Mouse (Mus musculus) embryonic facial prominence, embryonic 10.5 days (tissue): ENCODE measurements around the gene Mapre3. TPM values are rescaled to one million over a fixed set of nuclear protein-coding genes. Genes with fewer than 3 reads are reported as not detected.

Experiments used
- DNase-seq: peaks from one replicate; pipeline ENCODE4 v3.0.0-alpha.2; 2017; ENCODE audit warnings: low spot score
- H3K27ac ChIP-seq: fragments of 300-500 bp; sonication (generic); replicated peaks from 2 replicates; pipeline ENCODE4 v1.5.1; 2016; ENCODE audit warnings: mild to moderate bottlenecking
- H3K27me3 ChIP-seq: fragments of 300-500 bp; sonication (generic); replicated peaks from 2 replicates; pipeline ENCODE4 v1.6.1; 2016; ENCODE audit warnings: low read depth, mild to moderate bottlenecking; ENCODE audit not compliant: poor library complexity, severe bottlenecking
- H3K36me3 ChIP-seq: fragments of 300-500 bp; sonication (generic); replicated peaks from 2 replicates; pipeline ENCODE4 v1.6.1; 2016; ENCODE audit warnings: mild to moderate bottlenecking, moderate library complexity
- H3K4me1 ChIP-seq: fragments of 300-500 bp; sonication (generic); 2 replicates; pipeline ENCODE4 v1.6.1; 2016
- H3K4me3 ChIP-seq: fragments of 300-500 bp; sonication (generic); 2 replicates; pipeline ENCODE4 v1.5.1; 2016; ENCODE audit warnings: mild to moderate bottlenecking, moderate library complexity
- H3K9me3 ChIP-seq: fragments of 300-500 bp; sonication (generic); 2 replicates; pipeline ENCODE4 v1.6.1; 2016; ENCODE audit warnings: mild to moderate bottlenecking
- WGBS: fragments of 180-500 bp; shearing (Covaris S2); methylation state at CpG from one replicate; pipeline ENCODE4 v1.1.7; 2016; 5-methylcytosine and 5-hydroxymethylcytosine counted together
- polyA plus RNA-seq: library from polyadenylated mRNA; unstranded; fragments of >200 nt; fragmentation: Nextera tagmentation; extraction: Ambion mirVana; gene quantifications from 2 replicates; pipeline ENCODE4 v1.2.1, GENCODE M21; 2016

Gene Mapre3
- 15.2 and 15.5 TPM in 2 replicates for polyA plus RNA-seq

DNA sequence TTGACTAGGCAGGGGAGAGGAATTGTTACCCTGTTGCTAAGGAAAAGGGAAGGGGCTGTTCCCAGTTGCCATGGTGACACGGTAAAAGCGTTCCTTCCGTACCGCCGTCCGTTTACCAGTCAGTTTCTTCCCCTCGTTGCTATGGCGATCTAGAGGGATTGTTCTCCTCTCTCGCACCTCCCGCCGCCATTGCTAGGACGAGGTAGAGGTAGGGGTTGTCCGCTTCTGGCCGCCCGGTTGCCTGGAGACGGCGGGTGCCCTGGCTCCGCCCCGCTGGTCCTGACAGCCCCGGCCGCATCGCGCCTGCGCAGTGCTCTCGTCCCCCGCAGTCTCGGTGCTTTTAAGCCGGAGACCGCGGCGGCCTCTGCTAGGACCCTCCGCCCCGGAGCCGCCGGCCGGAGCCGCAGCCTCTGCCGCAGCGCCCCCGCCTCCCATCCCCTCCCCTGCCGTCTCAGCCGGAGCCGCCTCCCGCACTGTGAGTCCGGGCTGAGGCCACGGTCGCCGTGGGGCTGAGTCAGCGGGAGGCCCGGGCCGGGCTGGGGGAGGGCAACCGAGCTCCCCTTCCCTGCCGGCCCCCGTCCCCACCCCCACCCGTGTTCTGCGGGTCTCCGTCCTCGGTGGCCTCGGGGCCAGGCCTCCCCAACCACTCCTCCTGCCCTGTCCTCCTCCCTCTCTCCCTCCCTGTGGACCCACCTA is at the start of gene Mapre3:
Gene Mapre3 (plus strand): TSS at position 218 of the 696 bp plus-strand sequence.
- DNase-seq = peak; percentile 97
- Histone ChIP-seq H3K27me3 (peaks cover 9% of the 10 kb centered on the region; the same call in 1 of the 2 replicates), H3K27ac (peak within 1 kb of the TSS; percentile 92), H3K4me1 (peaks cover 27% of the 10 kb centered on the region), H3K36me3 (no peaks in the 10 kb centered on the region), H3K9me3 (no peaks in the 10 kb centered on the region), H3K4me3 (peak within 1 kb of the TSS; percentile 92)
- under 1% methylated on average over 59 of the region's 59 CpGs for WGBS

- 84% methylated on average over 12 of the region's 12 CpGs for WGBS
- Histone ChIP-seq H3K4me1 (peaks cover 31% of the 10 kb centered on the region), H3K27me3 (no peaks in the 10 kb centered on the region), H3K4me3 (no peak overlapping the region), H3K36me3 (peaks cover 17% of the 10 kb centered on the region), H3K9me3 (no peaks in the 10 kb centered on the region), H3K27ac (0 out of 2 replicates have a peak overlapping the region, but pooled peaks have one; percentile 4)
- no peak for DNase-seq
Measured at GRCm38 (mm10) chr5:30765596-30766370, 48.7 kb upstream of the Mapre3 start.

DNA sequence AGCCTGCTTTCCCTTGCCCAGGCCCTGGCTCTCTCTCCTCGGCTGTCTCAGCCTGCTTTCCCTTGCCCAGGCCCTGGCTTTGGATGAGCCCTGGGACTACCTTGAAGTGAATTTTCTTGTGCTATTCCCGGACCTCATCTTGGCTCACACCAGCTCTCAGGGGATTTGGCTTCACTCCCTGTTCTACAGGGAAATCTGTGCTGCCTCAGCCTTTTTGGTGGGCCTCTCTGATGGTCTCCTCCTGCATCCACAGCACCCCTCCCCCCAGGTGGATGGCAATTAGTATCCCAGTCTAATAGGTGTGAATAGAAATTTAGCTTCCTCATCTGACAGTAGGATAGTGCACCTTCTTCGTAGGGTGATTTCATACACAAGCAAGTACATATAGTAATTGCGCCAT is 46.4 kb upstream of the Mapre3 start:
- no peak overlapping the region for H3K27ac ChIP-seq
- no peak for DNase-seq
- H3K4me1 ChIP-seq = peaks cover 28% of the 10 kb centered on the region
- 73% methylated on average over 4 of the region's 4 CpGs for WGBS
- no peaks in the 10 kb centered on the region for H3K9me3 ChIP-seq
- no peak overlapping the region for H3K4me3 ChIP-seq
- H3K36me3 ChIP-seq = peaks cover 11% of the 10 kb centered on the region
- H3K27me3 ChIP-seq = no peaks in the 10 kb centered on the region

- Histone ChIP-seq H3K9me3 (no peaks in the 10 kb centered on the region), H3K4me1 (peaks cover 25% of the 10 kb centered on the region), H3K36me3 (peaks cover 11% of the 10 kb centered on the region), H3K27me3 (peaks cover 2% of the 10 kb centered on the region), H3K4me3 (no peak overlapping the region), H3K27ac (no peak overlapping the region)
- DNase-seq = peak; percentile 25
- 28% methylated on average over 9 of the region's 9 CpGs for WGBS
Measured at GRCm38 (mm10) chr5:30768598-30768997, 45.8 kb upstream of the Mapre3 start.

GRCm38 (mm10) chr5:30769075-30769474 is 45.4 kb upstream of the Mapre3 start:
- Histone ChIP-seq H3K4me3 (no peak overlapping the region), H3K36me3 (peaks cover 8% of the 10 kb centered on the region), H3K27me3 (peaks cover 7% of the 10 kb centered on the region), H3K9me3 (no peaks in the 10 kb centered on the region), H3K4me1 (peaks cover 29% of the 10 kb centered on the region), H3K27ac (no peak overlapping the region)
- no peak for DNase-seq
- WGBS = 85% methylated on average over 9 of the region's 9 CpGs

GRCm38 (mm10) chr5:30774601-30775371 is 39.7 kb upstream of the Mapre3 start:
- 10% methylated on average over 20 of the region's 20 CpGs for WGBS
- H3K4me3 ChIP-seq = peak overlapping the region; percentile 55
- peaks cover 16% of the 10 kb centered on the region for H3K27me3 ChIP-seq
- no peaks in the 10 kb centered on the region for H3K9me3 ChIP-seq
- peak overlapping the region; percentile 36; the same call in 1 of the 2 replicates for H3K27ac ChIP-seq
- peaks cover 12% of the 10 kb centered on the region for H3K36me3 ChIP-seq
- peak; percentile 87 for DNase-seq
- H3K4me1 ChIP-seq = peaks cover 16% of the 10 kb centered on the region

- Histone ChIP-seq H3K27me3 (no peaks in the 10 kb centered on the region), H3K4me1 (peaks cover 4% of the 10 kb centered on the region; the same call in 1 of the 2 replicates), H3K36me3 (peaks cover 69% of the 10 kb centered on the region), H3K9me3 (no peaks in the 10 kb centered on the region), H3K4me3 (no peak overlapping the region), H3K27ac (no peak overlapping the region)
- 86% methylated on average over 9 of the region's 9 CpGs for WGBS
- no peak for DNase-seq
Measured at GRCm38 (mm10) chr5:30780699-30781098, 33.7 kb upstream of the Mapre3 start.

DNA sequence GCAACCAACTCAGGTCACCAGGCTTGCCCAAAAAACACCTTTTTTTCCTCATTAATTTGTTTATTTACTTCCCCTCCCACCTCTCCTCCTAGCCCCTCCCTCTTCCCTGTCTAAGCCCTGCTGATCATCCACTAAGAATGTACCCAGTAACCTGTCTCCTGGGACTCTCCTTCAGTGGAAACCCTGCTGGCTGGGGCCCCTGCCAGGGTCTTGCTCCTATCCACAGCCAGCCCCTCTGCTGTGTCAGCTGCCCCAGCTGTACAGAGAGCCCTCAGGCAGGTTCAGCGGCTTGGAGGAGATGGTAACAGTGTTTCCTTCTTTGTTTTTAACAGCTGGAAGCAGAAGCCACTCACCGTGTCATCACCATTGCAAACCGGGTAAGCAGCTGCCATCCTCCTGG is 33.3 kb upstream of the Mapre3 start:
- no peak overlapping the region for H3K4me3 ChIP-seq
- H3K4me1 ChIP-seq = peaks cover 4% of the 10 kb centered on the region; the same call in 1 of the 2 replicates
- H3K9me3 ChIP-seq = no peaks in the 10 kb centered on the region
- WGBS = 55% methylated on average over 3 of the region's 3 CpGs
- no peak for DNase-seq
- H3K27ac ChIP-seq = no peak overlapping the region
- H3K36me3 ChIP-seq = peaks cover 71% of the 10 kb centered on the region
- H3K27me3 ChIP-seq = no peaks in the 10 kb centered on the region

DNA sequence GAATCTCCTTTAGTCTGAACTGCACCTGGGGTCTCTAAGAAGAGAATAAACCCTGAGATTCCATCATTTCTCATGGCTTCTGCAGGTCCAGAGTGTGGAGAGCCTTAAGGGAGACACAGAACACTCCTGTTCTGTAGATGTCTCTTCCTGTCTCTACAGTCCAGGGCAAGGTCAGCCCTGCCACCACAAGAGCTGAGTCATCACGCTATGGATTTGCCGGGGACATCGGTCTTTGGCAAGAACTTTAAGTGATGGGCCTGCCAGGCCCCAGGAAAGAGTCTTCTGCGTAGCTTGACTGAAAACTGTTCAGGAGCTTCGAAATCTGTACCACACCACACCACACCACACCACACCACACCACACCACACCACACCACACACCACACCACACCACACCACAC is 27.1 kb upstream of the Mapre3 start:
- H3K27ac ChIP-seq = no peak overlapping the region
- H3K27me3 ChIP-seq = no peaks in the 10 kb centered on the region
- peaks cover 68% of the 10 kb centered on the region for H3K36me3 ChIP-seq
- H3K4me1 ChIP-seq = no peaks in the 10 kb centered on the region
- H3K9me3 ChIP-seq = no peaks in the 10 kb centered on the region
- DNase-seq = no peak
- H3K4me3 ChIP-seq = no peak overlapping the region
- 91% methylated on average over 5 of the region's 5 CpGs for WGBS

DNA sequence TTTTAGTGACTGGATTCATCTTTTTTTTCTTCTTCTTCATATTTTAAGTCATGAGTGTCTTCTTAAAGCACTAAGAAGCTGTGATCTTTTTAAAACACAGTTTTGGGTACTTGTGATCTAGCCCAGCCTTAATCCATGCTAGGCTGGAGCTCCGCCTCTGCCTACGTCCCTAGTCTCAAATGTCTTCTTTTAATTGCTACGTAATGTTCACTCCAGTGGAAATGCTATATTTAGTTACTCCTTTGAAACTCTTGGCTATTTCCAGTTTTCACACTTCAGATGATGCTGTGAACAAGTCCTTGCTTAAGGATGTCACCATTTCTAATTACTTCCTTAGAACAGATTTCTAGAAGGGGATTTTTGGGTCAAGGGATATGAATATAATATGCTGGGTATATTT is 24.4 kb upstream of the Mapre3 start:
- Histone ChIP-seq H3K36me3 (peaks cover 68% of the 10 kb centered on the region), H3K4me3 (no peak overlapping the region), H3K27ac (no peak overlapping the region), H3K9me3 (no peaks in the 10 kb centered on the region), H3K4me1 (no peaks in the 10 kb centered on the region), H3K27me3 (0 out of 2 replicates have a peak, but pooled peaks cover 3% of the 10 kb centered on the region)
- 89% methylated on average over 3 of the region's 3 CpGs for WGBS
- no peak for DNase-seq

GRCm38 (mm10) chr5:30796125-30796524 is 18.3 kb upstream of the Mapre3 start:
- Histone ChIP-seq H3K9me3 (no peaks in the 10 kb centered on the region), H3K27me3 (peaks cover 7% of the 10 kb centered on the region; the same call in 1 of the 2 replicates), H3K4me3 (no peak overlapping the region), H3K36me3 (peaks cover 64% of the 10 kb centered on the region), H3K27ac (no peak overlapping the region), H3K4me1 (peaks cover 22% of the 10 kb centered on the region)
- 14% methylated on average over 12 of the region's 12 CpGs for WGBS
- peak; percentile 89 for DNase-seq

DNA sequence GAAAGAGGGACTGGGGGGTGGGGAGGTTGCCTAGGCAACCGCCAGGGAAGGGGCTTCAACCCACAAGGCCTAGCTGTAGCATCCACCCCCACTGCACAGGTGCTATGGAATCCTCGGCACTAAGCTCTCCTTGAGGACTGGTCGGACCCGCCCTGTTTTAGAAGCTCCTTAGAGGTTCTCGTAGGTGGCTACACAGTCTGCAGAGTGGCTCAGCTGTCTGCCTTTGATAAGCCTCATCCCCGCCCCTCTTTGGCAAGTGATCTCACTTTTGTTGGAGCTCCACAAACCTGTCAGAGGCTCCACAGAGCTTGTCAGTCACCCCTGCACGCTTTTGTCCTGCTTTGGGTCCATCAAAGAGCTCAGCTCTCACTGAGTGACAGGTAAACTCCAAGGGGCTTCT is 17.0 kb upstream of the Mapre3 start:
- H3K36me3 ChIP-seq = peaks cover 55% of the 10 kb centered on the region
- no peak overlapping the region for H3K4me3 ChIP-seq
- WGBS = 66% methylated on average over 7 of the region's 7 CpGs
- H3K4me1 ChIP-seq = peaks cover 22% of the 10 kb centered on the region
- H3K27ac ChIP-seq = 0 out of 2 replicates have a peak overlapping the region, but pooled peaks have one; percentile 32
- H3K27me3 ChIP-seq = peaks cover 7% of the 10 kb centered on the region; the same call in 1 of the 2 replicates
- no peaks in the 10 kb centered on the region for H3K9me3 ChIP-seq
- DNase-seq = peak; percentile 21
